Mouse (Mus musculus) adrenal gland, adult 10 weeks (tissue): Measurements from ENCODE around the gene Znrd1. TPM values are rescaled to one million over a fixed set of nuclear protein-coding genes. Genes with fewer than 3 reads are reported as not detected.

Experiments used
- polyA plus RNA-seq: library from polyadenylated mRNA; stranded (reverse); fragments of 350-450 nt; fragmentation: Illumina TruSeq; extraction: RNeasy Lipid Tissue Mini Kit (QIAGEN cat#74804); gene quantifications from one replicate; pipeline ENCODE4 v1.2.3, GENCODE M21; 2014; ENCODE audit warnings: low read depth, low replicate concordance

Gene Znrd1
- 18.0 TPM for polyA plus RNA-seq

DNA sequence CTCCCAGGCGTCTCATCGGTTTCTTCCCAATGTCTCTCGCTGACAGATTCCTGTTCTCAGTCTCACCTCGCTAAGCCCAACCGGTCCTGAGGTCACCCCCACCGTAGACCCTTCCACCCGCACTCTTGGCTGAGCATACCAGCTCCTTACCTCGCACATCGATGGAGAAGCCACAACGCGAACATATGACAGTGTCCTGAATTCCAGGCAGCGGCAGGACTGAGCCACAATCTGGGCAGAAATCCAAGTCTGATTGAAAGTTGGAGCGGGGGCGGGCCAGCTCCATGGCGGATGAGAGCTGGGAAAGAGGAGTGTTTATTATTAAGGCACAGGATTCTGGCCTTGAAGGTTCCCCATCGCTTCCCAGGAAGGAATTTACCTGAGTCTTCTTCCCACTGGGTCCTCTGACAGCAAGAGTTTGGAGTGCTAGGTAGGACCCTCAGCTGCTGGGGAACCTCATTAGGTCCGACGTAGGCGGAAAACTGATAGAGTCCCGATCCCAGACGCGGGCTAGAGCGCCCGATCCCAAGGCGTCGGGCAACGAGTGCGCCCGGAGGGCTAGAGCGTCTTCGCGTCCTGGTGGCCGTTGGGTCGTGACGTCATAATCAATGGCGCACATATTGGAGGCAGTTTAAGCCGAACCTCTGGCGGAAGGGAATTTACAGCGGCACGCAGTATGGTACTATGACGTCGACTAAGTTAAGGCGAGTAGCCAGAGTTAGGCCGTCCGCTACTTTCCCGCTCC lies at the start of gene Znrd1, which contains the start of gene Znrd1as:
Gene Znrd1, minus strand, starts transcription at position 561 of the 745 bp plus-strand sequence.
Gene Znrd1as, plus strand, starts transcription at position 594 of the 745 bp plus-strand sequence.

DNA sequence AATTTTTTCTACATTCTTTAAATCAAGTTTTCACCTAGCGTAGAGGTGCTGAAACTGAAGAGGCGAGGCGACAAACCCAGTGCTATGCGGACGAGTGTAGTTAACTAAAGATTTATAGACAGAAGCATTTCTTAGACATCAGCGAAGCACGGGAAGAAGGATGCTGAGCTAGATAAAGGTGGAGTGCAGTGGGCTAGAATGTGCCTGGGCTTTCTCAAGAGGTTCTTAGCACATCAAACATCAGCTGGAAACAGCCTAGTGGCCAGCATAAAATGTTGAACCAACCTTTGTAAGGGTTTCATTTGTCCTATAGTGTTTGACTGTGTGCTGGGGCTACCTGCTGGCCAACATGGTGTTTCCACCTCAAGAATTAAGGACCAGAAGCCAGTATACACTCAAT lies 42.5 kb upstream of the Znrd1 start, which contains the start of gene Zfp57:
Gene Zfp57, plus strand, starts transcription at position 301 of the 400 bp plus-strand sequence.

GRCm38 (mm10) chr17:36989437-36989836 lies 31.1 kb upstream of the Znrd1 start, which contains the start of gene H2-M5:
Gene H2-M5 (minus strand): TSS chr17:36989537.

GRCm38 (mm10) chr17:36981221-36981813 lies 23.0 kb upstream of the Znrd1 start, which contains the start of gene 2410137M14Rik:
Gene 2410137M14Rik (minus strand): TSS chr17:36981237.

DNA sequence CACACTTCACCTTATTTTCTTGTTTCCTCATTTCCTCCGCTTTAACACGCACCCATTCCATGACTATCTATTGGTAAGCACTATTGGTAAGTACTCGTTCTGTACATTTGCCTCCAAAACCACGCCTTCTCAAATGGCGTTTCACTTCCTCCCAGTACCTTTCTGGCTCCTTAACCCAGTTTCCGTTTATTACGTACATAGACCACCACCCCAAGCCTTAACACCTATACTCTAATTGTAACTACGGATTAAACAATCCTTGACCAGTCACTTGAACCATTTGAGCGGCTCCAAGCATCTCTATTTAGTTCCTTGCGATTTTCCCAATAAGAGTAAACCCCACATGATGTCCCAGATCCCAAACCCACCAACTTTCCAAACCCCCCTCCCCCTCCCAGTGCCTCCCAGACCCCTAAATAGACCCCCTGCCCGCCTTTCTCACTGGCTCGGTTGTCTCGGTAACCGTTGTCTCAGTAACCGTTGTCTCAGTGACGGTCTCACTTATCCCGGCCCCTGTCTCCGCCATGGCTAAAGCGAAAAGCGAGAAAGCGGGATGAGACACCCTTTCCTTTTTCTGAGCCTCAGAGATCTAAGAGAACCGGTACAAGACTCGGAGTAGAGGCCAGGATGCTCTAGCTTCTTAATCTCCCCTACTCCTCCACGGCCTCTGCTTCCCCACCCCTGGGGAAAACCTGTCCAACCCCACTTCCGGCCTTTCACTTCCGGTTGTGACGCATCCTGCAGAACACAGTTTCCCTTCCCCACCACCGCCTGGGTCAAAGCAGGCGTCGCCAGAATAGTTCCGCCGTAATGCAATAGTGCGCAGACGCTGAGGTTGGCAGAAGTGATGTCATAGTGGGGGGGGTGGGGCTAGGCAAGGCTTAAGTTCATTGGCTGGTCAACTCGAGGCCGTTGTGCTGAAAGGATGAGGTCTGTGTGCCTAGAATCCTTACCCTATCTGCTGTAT lies 7.1 kb downstream of the Znrd1 start, which contains the start of gene Ppp1r11:
Gene Ppp1r11, minus strand, starts transcription at position 761 of the 967 bp plus-strand sequence.

DNA sequence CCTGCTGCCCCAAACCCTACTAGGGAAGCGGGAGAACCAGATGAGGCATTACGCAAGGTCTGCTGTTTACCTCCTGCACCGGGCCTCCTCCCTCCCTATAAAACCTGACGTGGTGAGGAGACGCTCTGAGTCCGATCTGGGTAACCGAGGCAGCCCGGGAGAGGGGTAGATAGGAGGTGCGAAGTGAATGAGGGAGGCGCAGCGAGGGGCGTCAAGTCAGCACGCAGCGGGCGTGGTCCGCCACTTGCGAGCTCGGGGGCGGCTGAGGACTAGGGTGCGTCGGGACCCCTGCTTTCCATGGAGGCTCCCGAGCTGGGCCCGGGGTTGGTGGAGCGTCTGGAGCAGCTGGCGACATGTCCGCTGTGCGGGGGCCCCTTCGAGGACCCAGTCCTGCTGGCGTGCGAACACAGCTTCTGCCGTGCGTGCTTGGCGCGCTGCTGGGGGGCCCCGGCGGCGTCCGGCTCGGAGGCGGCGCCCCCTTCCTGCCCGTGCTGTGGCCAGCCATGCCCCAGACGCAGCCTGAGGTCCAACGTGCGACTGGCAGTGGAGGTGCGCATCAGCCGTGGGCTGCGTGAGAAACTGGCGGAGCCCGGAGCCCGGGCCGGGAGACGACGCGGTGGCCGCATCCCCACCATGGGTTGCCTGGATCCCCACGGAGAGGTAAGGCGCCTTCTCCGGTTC lies 15.4 kb downstream of the Znrd1 start, which contains the start of gene Rnf39:
Gene Rnf39, plus strand, starts transcription at position 128 of the 681 bp plus-strand sequence.

Other genes with a start within 250 kb of the Znrd1 start
- not detected for gene H2-M10.5, start 185.6 kb downstream of the Znrd1 start, polyA plus RNA-seq
- not detected for gene H2-M10.6, start 146.4 kb downstream of the Znrd1 start, polyA plus RNA-seq
- gene Trim26, start 121.4 kb downstream of the Znrd1 start, polyA plus RNA-seq, result 30.4 TPM
- gene Trim15, start 91.3 kb downstream of the Znrd1 start, polyA plus RNA-seq, result not detected
- gene Trim10, start 89.0 kb downstream of the Znrd1 start, polyA plus RNA-seq, result not detected
- gene Trim40, start 68.4 kb downstream of the Znrd1 start, polyA plus RNA-seq, result 0.41 TPM
- not detected for gene Trim31, start 60.4 kb downstream of the Znrd1 start, polyA plus RNA-seq
- gene Rnf39, start 15.6 kb downstream of the Znrd1 start, polyA plus RNA-seq, result not detected
- gene Ppp1r11, start 6.8 kb downstream of the Znrd1 start, polyA plus RNA-seq, result 9.0 TPM
- gene Znrd1as, start within 50 bp of the Znrd1 start, polyA plus RNA-seq, result 26.9 TPM
- gene 2410137M14Rik, start 22.7 kb upstream of the Znrd1 start, polyA plus RNA-seq, result not detected
- not detected for gene H2-M5, start 31.0 kb upstream of the Znrd1 start, polyA plus RNA-seq
- 4.4 TPM for gene Zfp57, start 42.6 kb upstream of the Znrd1 start, polyA plus RNA-seq
- not detected for gene Mog, start 64.8 kb upstream of the Znrd1 start, polyA plus RNA-seq
- gene Gabbr1, start 87.4 kb upstream of the Znrd1 start, polyA plus RNA-seq, result 34.8 TPM
- not detected for gene Olfr90, start 129.9 kb upstream of the Znrd1 start, polyA plus RNA-seq
- not detected for gene Olfr91, start 139.7 kb upstream of the Znrd1 start, polyA plus RNA-seq
- gene Olfr92, start 161.5 kb upstream of the Znrd1 start, polyA plus RNA-seq, result not detected
- gene Olfr93, start 202.9 kb upstream of the Znrd1 start, polyA plus RNA-seq, result not detected
- not detected for gene Ubd, start 235.3 kb upstream of the Znrd1 start, polyA plus RNA-seq
- gene Olfr94, start 242.4 kb upstream of the Znrd1 start, polyA plus RNA-seq, result not detected